Mouse (Mus musculus) cerebellum, adult 9-10 months (tissue): ENCODE measurements around the gene Lhfpl3.
A peak's percentile ranks its signal among the peaks of the same experiment; 100 is the strongest.

Experiments
- DNase-seq: peaks from one replicate; pipeline ENCODE4 v3.0.0; 2022

Lhfpl3 gene

GRCm38 (mm10) chr5:23165947-23166350, 420.1 kb downstream of the Lhfpl3 start:
- DNase-seq, result no peak

DNA sequence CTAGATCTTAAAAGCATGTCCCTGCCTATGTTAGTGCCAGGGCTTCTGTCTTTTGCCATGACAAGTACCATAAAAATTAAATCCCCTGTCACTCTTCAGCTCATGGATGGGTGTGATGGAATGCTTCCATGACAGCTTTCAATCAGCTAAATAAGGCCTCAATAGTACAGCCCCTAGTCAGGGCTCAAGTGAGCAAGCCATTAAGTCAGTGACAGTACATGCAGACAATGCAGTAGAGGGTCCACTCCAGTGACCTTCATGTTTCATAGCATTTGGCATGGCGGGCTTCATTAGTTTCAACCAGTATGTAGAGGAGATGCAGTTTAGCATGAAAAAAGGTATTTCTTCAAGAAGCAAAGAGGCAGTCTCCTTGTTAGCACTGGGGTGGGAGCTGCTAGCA, 420.8 kb downstream of the Lhfpl3 start:
- no peak for DNase-seq

- no peak for DNase-seq
Measured at GRCm38 (mm10) chr5:23189633-23190032, 443.8 kb downstream of the Lhfpl3 start.

- no peak for DNase-seq
Measured at GRCm38 (mm10) chr5:23196879-23197278, 451.0 kb downstream of the Lhfpl3 start.

- DNase-seq, result no peak
Measured at GRCm38 (mm10) chr5:23213086-23213485, 467.2 kb downstream of the Lhfpl3 start.

- no peak for DNase-seq
Measured at GRCm38 (mm10) chr5:23214646-23215045, 468.8 kb downstream of the Lhfpl3 start.

DNA sequence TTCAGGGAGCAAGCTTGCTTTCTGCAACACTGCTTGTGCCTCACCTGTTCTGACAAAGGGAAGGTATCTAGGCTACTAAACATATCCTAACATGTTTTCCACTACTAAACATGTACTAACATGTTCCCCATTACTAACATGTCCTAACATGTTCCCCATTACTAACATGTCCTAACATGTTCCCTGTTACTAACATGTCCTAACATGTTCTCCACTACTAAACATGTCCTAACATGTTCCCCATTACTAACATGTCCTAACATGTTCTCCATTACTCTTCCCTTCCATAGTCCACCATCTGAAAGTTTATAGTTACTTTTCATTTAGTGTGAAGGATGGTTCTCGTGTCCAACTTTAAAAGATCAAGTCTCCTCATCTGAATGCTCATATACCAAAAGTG, 473.8 kb downstream of the Lhfpl3 start:
- DNase-seq, result no peak

DNA sequence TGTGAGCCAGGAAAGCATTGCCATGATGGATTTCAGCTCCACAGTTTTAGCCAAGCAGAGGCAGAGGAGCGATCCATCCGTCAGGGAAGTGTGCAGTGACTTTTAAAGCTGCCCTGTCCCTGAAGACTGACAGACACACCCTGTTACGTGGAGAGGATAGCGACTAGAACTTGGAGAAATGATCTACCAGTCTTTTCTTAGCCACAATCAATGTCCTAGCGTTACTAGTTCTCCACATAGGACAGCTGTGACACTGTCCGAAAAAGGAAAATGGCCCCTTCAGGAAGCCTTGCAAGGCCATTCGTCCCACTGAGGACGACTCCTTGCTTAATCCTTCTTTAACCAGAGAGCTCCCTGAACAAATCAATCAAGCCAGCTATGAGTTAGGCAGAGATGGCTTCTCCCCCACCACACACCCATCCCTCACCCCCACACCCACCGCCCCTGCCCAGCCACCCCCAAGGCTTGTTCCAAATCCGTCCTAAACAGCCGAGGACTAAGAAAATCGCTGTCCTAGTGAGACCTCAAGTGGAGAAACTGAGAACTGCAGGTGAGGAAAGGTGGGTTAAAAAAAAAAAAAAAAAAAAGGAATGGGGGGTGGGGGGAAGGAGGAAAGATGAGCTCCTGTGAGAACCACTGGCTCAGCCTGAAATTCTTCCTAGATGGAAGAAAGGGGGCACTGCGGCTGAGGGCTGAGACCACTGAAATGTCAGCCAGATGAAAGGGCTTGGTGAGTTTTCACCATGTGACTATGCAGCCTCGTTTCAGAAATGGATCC, 479.1 kb downstream of the Lhfpl3 start:
- peak; percentile 42 for DNase-seq

DNA sequence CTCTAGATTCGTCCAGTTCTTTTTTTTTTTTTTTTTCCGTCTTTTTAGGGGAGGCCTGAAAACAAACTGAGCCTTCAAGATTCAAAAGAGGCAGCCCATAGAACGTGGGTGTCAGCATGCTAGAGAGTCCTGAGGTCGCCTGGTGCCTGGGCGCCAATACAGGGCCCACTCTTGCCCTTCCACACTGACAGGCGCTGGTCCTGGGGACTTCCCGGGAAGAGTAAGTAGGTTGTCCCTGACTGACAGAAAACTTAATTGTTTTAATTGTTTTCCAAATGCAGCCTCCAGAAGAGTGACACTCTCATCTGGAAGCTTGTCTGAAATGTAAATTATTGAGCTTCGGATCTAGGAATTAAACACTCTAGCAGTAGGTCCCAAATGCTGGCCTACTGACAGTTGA, 479.8 kb downstream of the Lhfpl3 start:
- no peak for DNase-seq

DNA sequence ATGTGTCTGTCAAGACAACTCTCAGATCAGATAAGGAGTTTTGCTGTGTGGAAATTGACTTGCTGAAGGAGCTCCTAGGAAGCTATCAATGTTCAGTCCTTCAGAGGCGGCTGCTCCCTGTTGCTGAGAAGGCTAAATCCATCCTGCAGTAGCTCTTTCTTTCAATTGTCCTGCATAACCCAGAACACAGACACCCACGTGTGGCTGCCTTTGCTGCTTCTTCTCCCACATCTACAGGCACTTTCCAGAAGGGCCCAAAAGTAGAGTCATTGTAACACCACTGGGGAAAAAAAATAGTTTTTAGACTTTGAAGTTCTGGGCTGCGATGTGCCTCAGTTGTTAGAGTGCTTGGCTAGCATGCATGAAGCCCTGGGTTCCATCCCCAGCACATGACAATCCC, 480.9 kb downstream of the Lhfpl3 start:
- no peak for DNase-seq

DNA sequence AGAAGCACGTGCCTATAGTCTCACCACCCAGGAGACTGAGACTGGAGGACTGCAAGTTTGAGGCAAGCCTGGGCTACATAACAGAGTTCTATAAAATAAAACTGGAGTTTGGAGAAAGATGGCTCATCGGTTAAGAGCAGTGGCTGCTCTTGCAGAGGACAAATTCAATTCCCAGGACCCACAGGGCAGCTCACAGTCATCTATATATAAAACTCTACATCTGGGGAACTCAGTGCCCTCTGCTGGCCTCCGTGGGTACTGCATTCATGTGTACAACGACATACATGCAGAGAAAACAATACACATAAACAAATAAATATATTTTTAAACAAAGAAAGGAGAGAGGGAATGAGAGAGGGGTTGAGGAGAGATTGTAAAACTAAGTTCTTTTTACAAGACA, 501.1 kb downstream of the Lhfpl3 start:
- DNase-seq, result peak; percentile 22

DNA sequence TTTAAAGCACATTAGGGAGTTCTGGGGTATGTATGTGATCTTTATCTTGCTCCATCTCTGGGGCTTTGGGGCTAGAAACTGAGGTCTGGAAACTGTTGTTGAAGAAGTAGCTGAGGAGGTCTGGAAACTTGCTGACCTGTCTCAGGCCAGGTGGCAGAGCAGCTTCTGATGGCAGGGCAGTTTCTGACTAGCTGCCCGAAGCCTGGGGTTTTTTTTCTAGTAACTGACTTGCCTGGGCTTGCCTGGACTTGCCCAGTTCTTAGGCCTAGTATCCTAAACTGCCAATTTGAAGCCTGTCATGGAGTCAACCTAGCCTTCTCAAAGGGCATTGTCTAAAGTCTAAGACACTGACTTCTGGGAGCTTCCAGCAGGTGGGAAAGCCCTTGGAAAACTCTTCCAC, 501.9 kb downstream of the Lhfpl3 start:
- DNase-seq, result no peak

DNA sequence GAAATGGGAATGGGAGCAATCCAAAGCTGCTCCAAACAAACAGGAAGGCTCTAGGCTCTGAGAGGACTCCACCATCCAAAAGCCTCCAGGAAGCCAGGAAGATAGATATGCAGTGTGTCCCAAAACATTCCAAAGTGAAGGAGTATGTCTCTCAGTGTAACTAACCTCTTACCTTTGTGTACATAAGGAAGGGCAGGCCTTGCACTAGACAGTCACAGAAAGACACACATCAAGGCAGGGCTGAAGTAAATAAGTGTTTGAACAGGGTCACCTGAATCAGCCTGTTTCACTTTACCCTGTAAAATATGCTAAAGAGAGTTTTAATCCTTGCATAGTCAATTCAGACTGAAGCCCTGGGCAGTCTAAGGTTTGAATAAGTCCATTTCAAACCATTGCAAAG, 502.4 kb downstream of the Lhfpl3 start:
- DNase-seq, result no peak

DNA sequence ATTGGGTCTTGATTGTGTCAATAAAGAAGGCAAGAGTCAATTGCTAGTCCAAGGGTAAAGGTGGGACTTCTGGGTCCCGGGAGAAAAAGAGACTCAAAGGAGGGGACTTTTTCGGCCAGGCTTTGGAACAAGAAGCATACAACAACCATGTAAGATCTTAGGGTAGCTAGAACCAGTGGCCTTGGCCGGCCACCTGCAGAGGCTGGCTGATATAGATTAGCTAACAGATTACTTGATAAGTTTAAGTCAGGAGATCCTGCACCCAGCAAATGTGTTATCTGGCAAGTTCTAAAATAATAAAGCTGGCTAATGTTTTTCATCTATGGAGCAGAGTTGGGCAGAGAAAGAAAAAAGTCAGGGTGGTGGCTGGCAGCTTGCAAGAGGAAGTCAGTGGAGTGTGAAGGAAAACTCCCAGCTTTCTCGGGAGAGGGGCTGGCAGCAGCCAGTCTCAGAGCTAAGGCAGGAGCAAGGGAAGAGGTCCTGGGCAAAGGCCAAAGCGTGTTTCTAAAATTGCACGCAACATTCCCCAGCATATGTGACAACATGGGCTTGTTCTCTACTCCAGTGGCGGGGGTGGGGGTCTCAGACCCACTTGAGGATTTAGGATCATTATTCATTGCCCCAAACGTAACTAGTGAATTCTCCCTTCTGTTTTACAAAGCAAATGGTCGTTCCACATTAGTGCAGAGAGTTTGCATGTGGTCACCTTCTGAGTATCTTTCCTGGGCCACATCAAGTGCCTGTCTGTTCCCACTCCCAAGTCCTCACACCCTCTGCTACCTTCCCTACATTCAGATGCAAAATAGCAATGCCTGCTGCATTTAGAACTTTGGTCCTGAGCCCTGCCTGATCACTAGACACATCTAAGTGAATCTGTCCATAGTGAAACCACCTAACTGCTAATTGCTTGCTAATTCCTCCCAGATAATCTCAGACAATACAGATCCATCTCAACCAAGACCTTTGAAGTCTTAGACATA, 504.3 kb downstream of the Lhfpl3 start:
- no peak for DNase-seq

- DNase-seq, result no peak
Measured at GRCm38 (mm10) chr5:23251462-23252224, 505.8 kb downstream of the Lhfpl3 start.

DNA sequence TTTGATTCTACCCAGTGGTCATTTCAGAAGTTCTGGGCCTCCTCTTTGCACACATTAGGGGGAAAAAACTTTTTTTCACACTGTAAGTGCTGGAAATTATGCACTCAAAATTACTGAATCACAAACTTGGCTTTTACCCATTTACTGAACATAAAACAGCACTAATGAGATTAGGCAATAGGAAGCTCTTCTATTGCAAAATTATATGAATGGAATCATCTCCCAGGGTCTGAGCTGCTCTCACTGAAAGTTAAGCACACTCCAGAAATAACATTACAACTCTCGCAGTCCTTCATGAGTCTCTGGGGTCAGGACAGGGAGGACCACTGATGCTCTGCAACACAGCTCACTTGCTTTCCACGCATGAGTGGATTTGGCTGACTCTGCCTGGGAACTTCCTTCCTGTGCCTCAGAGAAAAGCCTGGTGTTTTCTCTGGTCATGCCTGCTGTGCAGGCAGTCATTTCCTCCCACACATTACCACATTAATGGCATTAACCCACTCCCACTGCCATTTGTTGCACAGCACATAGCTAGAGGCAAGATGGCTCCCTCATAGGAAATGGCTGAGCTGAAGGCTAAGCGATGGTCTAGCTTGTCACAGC, 510.1 kb downstream of the Lhfpl3 start:
- DNase-seq, result no peak

- no peak for DNase-seq
Measured at GRCm38 (mm10) chr5:23273309-23273708, 527.5 kb downstream of the Lhfpl3 start.

DNA sequence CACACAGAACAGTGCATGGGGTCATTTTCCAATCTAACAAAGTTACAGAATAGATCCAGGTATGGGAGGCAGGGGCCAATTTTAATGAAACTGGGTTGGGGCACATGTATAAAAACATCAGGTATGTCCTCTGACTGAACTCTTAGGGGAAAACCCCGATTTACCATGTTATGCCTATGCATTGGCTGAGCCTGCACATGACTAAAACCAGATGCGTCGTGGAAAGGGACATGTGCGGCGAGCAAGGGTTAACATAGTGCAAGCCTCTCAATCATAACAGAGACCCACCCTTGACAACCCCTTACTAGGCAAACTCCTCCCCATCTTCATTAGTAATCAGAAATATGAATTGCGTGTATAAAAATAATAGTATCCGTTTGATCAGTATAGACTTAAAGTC, 533.5 kb downstream of the Lhfpl3 start:
- DNase-seq, result no peak

- DNase-seq, result peak; percentile 26
Measured at GRCm38 (mm10) chr5:23284884-23285283, 539.0 kb downstream of the Lhfpl3 start.

DNA sequence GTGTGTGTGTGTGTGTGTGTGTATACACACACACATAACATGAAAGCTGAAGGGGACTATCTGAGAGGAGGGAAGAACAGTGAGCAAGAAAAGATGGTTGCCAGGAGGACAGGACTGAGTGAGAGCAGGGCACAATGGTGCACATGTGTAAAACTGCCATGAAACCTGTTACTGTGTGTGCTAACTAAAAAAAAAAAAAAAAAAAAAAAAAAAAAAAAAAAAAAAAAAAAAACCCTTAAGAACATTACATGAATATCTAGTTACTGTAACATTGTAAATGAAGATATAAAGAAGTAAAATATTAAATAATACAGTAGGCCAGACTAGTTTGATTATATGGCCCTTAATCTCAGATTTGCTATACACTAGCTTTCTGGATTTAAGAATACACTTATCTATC, 543.3 kb downstream of the Lhfpl3 start:
- DNase-seq, result no peak
